Mouse (Mus musculus): ENCODE results near the gene Gm28043. TPM values are rescaled to one million over a fixed set of nuclear protein-coding genes. Genes with fewer than 3 reads are reported as not detected.
A peak's percentile ranks its signal among the peaks of the same experiment; 100 is the strongest.
"Not testable (repeated sequence)": the region's sequence is repeated elsewhere in the genome, so short reads cannot be mapped to it uniquely, and the experiment has no call there.

Gene Gm28043
- total RNA-seq, 2 experiments from 2014 or later = 5.3 to 5.8 TPM

GRCm38 (mm10) chr17:29712565-29712964 lies 97.9 kb downstream of the Gm28043 start:
- Histone ChIP-seq H3K27ac (0 out of 2 replicates have a peak overlapping the region, but pooled peaks have one; percentile 21), H3K4me3 (no peak overlapping the region)
- no peak for DNase-seq (ENCODE audit: low spot score in 2 of 2)
- no peak for TF ChIP-seq CTCF (conservative IDR thresholded peaks at IDR 0.05)

DNA sequence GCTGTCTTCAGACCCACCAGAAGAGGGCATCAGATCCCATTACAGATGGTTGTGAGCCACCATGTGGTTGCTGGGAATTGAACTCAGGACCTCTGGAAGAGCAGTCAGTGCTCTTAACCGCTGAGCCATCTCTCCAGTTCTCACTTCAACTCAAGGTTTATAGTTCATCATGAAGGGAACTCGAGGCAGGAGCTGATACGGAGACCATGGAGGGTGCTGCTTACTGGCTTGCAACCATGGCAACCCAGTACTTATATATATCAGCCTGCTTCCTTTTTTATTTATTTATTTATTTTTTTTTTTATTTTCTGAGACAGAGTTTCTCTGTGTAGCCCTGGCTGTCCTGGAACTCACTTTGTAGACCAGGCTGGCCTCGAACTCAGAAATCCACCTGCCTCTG lies 99.1 kb downstream of the Gm28043 start:
- TF ChIP-seq CTCF (conservative IDR thresholded peaks at IDR 0.05) = peak; percentile 32
- H3K27ac ChIP-seq; DNase-seq (ENCODE audit: low spot score in 2 of 2); H3K4me3 ChIP-seq: not testable (repeated sequence)

- DNase-seq (ENCODE audit: low spot score in 2 of 2) = peak; percentile 97
- Histone ChIP-seq H3K27ac (peak within 1 kb of the TSS; percentile 83), H3K4me3 (peak within 1 kb of the TSS; percentile 68)
- TF ChIP-seq CTCF (conservative IDR thresholded peaks at IDR 0.05) = no peak
Observed at GRCm38 (mm10) chr17:29716732-29717445, 102.2 kb downstream of the Gm28043 start, which contains the start of gene Ccdc167. Ccdc167 (minus strand) TSS chr17:29717044.

DNA sequence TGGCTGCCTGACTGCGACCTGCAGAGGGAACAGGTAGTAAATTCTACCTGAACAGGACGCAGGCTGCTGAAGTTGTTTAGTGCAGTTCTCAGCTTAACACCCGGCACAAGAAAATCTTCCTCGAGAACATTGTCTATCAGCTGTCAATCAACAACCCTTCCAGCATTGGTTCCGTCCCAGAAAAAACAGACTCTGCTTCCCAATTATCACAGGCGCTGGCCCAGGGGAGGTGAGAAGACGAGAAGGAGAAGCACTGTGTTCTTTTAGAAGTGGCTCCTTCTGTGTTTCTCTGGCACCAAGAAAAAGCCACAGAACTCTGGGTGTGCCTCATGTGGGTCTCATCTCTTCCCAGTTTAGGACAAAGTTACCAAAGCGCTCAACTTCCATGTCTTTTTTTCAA lies 104.0 kb downstream of the Gm28043 start:
- TF ChIP-seq CTCF (conservative IDR thresholded peaks at IDR 0.05) = no peak
- DNase-seq (ENCODE audit: low spot score in 2 of 2) = peak in 1 of 2 experiments; percentile 63
- Histone ChIP-seq H3K27ac (peak overlapping the region; percentile 44; the same call in 1 of the 2 replicates), H3K4me3 (no peak overlapping the region)

- DNase-seq (ENCODE audit: low spot score in 2 of 2) = no peak
- Histone ChIP-seq H3K27ac (peak overlapping the region; percentile 52), H3K4me3 (no peak overlapping the region)
- no peak for TF ChIP-seq CTCF (conservative IDR thresholded peaks at IDR 0.05)
Observed at GRCm38 (mm10) chr17:29719628-29720575, 105.2 kb downstream of the Gm28043 start.

DNA sequence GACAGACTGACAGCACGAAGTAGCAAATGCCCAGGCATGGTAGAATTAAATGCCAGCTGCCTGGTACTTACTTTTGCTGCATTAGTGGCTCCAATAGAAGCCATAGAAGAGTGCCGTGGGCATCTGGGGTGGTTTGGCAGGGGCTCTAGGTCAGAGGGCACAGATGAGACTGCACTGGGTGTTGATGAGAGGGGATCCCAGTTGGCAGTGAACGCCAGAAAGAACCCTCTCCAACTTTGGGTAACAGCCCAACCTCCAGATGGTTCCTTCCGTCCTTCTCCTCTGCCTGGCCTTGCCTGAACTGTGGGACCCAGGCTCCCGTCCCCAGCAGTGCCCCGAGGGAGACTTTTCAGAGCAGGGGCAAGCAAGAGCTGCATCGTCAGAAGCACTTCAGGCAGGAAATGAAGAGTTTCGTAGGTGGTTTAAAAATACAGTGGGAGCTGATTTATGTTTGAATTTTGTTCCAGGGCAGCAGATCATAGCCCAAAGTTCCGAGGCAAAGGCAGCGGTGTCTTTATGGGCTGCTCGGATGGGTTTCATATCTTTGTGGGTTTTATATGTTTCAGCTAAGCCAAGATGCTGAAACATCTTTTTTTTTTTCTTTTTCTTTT lies 106.2 kb downstream of the Gm28043 start:
- no peak overlapping the region for H3K4me3 ChIP-seq
- no peak for TF ChIP-seq CTCF (conservative IDR thresholded peaks at IDR 0.05)
- peak overlapping the region; percentile 52 for H3K27ac ChIP-seq
- DNase-seq (ENCODE audit: low spot score in 2 of 2) = no peak

DNA sequence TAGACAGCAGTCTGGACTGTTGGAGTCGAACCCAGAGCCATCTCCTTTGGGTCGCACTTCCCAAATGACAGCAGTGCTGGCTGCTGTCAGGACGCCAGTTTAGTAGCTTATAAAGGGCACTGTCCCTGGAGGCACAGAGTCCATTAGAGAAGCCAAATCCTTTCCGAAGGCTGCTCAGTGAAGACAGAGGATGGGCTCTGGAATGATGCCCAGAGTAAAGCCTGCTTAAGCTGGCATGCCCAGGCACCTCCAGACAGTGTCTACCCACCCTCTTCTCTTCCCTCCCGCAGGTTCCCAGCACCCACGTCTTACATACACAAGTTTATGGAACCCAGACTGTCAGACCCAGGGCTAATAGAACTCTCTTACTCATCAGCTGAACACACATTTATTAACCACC lies 109.9 kb downstream of the Gm28043 start:
- no peak for TF ChIP-seq CTCF (conservative IDR thresholded peaks at IDR 0.05)
- no peak overlapping the region for H3K27ac ChIP-seq
- DNase-seq (ENCODE audit: low spot score in 2 of 2) = no peak

DNA sequence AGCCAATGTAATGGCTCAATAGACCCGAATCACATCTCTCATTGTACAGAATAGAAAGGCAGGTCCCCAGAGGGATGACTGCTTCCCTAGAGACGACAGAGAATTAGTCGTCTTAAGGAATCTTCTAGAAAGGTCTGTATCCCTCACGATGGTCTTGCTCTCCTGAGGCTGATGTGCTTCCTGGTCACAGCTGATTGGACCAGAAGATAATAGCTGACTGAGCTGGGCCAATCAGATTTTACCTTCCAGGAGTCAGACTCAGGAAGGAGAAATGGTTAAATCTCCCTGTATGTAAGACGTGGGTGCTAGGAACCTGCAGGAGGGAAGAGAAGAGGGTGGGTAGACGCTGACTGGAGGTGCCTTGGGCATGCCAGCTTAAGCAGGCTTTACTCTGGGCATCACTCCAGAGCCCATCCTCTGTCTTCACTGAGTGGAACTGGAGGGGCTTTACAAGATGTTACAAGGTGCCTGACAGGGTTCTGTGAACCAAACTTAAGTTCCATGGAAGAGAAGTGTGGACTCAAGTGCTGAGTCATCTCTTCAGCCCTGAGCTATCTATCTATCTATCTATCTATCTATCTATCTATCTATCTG lies 110.4 kb downstream of the Gm28043 start:
- DNase-seq (ENCODE audit: low spot score in 2 of 2) = no peak
- no peak overlapping the region for H3K27ac ChIP-seq
- H3K4me3 ChIP-seq = no peak overlapping the region
- no peak for TF ChIP-seq CTCF (conservative IDR thresholded peaks at IDR 0.05)

More for the DNA sequence above, 109.9 kb downstream of the Gm28043 start:
- H3K4me3 ChIP-seq = no peak overlapping the region

DNA sequence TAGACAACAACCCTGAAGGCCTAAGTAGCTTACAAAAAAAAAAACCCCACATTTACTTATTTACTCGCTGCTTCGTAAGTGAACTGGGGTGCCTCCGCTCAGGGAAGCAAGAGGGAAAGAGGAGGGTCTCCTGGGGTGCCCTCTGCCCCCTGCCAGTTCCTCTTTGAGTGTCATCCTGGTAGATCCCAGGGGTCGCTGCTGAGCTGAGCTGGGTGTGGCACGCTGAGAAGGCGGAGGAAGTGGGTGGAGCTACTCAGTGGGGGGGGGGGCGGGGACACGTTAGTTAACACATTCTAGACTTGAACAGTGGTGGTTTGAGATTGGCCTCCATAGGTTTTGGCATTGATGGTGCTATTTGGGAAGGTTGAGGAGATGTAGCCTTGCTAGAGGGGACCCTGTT lies 113.4 kb downstream of the Gm28043 start:
- Histone ChIP-seq H3K27ac (no peak overlapping the region), H3K4me3 (no peak overlapping the region)
- TF ChIP-seq CTCF (conservative IDR thresholded peaks at IDR 0.05) = no peak
- DNase-seq (ENCODE audit: low spot score in 2 of 2) = no peak

GRCm38 (mm10) chr17:29730510-29731265 lies 116.0 kb downstream of the Gm28043 start:
- no peak for TF ChIP-seq CTCF (conservative IDR thresholded peaks at IDR 0.05)
- H3K4me3 ChIP-seq = no peak overlapping the region
- peak overlapping the region; percentile 89 for H3K27ac ChIP-seq
- DNase-seq (ENCODE audit: low spot score in 2 of 2) = no peak

GRCm38 (mm10) chr17:29731266-29731952 lies 116.7 kb downstream of the Gm28043 start:
- no peak for TF ChIP-seq CTCF (conservative IDR thresholded peaks at IDR 0.05)
- H3K27ac ChIP-seq = peak overlapping the region; percentile 89
- H3K4me3 ChIP-seq = no peak overlapping the region
- no peak for DNase-seq (ENCODE audit: low spot score in 2 of 2)

Measured in layer of hippocampus, adult 2 months (tissue).